Mouse (Mus musculus): ENCODE measurements around the gene Cyp27b1. TPM values are rescaled to one million over a fixed set of nuclear protein-coding genes. Genes with fewer than 3 reads are reported as not detected.

The Cyp27b1 gene
- 2.1 and 4.9 TPM in 2 replicates for total RNA-seq (2014; fragmentation: Nextera tagmentation)
- 0.33 TPM in 1 of 2 replicates, not detected in the other for total RNA-seq (2017)
- 0.17 TPM in 2 replicates for polyA plus RNA-seq (2012)

DNA sequence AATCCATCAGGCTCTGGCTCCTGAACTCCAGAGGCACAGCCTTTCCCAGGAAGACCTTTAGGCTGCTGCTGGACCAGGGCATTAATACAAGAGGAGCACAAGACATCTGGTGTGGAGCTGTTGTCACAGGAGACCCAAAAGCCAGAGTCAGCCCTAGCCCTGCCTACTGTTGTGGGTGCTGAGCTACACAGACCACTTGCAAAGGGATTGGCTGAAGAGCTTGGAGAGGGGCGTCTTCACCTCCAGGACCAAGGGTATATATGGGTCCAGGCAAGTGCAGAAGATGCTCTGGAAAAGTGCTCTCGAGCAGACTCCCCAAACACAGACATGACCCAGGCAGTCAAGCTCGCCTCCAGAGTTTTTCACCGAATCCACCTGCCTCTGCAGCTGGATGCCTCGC, at the start of gene Cyp27b1:
Cyp27b1 (plus strand) TSS at position 297 of the 400 bp plus-strand sequence.
- Histone ChIP-seq H3K4me1 (ENCODE audit: insufficient read depth, low read depth, low read length) (peaks cover 12% of the 10 kb centered on the region), H3K4me3 (ENCODE audit: low read depth, low read length) (no peak within 1 kb of the TSS), H3K36me3 (replicated peaks) (peaks cover 52% of the 10 kb centered on the region), H3K9me3 (replicated peaks) (no peaks in the 10 kb centered on the region), H3K27me3 (ENCODE audit: insufficient read depth, low read length) (peaks cover 30% of the 10 kb centered on the region)
- no peak for ATAC-seq (ENCODE audit: extremely low read depth, insufficient number of reproducible peaks, low FRiP score, poor library complexity, severe bottlenecking)
- TF ChIP-seq TAL1 (conservative IDR thresholded peaks at IDR 0.05; ENCODE audit: low read depth, low read length), result no peak
- no peak for TF ChIP-seq POLR2AphosphoS5 (IDR thresholded peaks at IDR 0.05; ENCODE audit: insufficient replicate concordance, low read depth, low read length)
- TF ChIP-seq GATA1 (IDR thresholded peaks at IDR 0.05; ENCODE audit: borderline replicate concordance, low read length), result no peak
- TF ChIP-seq GATA2 (IDR thresholded peaks at IDR 0.05; ENCODE audit: borderline replicate concordance, low read depth, low read length), result no peak
- TF ChIP-seq CTCF (IDR thresholded peaks at IDR 0.05; ENCODE audit: low read depth, low read length), result no peak
- DNase-seq (ENCODE audit: low spot score), result no peak

DNA sequence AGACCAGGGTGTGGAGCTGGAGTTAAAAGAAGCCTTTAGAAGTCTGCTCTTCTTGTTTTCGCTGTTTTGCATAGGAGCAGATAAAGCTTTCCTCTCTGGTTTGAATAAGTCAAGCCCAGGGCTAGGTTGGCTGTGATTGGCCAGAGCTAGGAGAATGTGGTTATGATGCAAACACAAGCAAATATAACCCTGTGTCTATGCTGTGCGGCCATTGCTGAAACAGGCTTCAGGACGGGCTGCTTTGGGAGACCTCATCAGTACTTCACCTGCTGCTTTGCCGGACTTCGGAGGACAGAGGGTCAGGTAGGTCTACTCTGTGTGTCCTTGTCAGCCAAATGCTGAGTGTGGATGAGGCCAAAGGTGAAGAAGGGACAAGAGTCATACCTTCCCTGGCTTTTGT, 47.5 kb upstream of the Cyp27b1 start, which contains the start of gene Avil:
Avil (plus strand) TSS at position 181 of the 400 bp plus-strand sequence.
- Histone ChIP-seq H3K4me1 (ENCODE audit: insufficient read depth, low read depth, low read length) (peaks cover 22% of the 10 kb centered on the region), H3K9me3 (replicated peaks) (no peaks in the 10 kb centered on the region), H3K4me3 (ENCODE audit: low read depth, low read length) (no peak within 1 kb of the TSS), H3K27me3 (ENCODE audit: insufficient read depth, low read length) (peaks cover 19% of the 10 kb centered on the region), H3K36me3 (replicated peaks) (peaks cover 36% of the 10 kb centered on the region)
- TF ChIP-seq CTCF (IDR thresholded peaks at IDR 0.05; ENCODE audit: low read depth, low read length) (no peak), GATA1 (IDR thresholded peaks at IDR 0.05; ENCODE audit: borderline replicate concordance, low read length) (no peak), GATA2 (IDR thresholded peaks at IDR 0.05; ENCODE audit: borderline replicate concordance, low read depth, low read length) (no peak), TAL1 (conservative IDR thresholded peaks at IDR 0.05; ENCODE audit: low read depth, low read length) (no peak), POLR2AphosphoS5 (IDR thresholded peaks at IDR 0.05; ENCODE audit: insufficient replicate concordance, low read depth, low read length) (no peak)
- DNase-seq (ENCODE audit: low spot score) (no peak), ATAC-seq (ENCODE audit: extremely low read depth, insufficient number of reproducible peaks, low FRiP score, poor library complexity, severe bottlenecking) (no peak)

DNA sequence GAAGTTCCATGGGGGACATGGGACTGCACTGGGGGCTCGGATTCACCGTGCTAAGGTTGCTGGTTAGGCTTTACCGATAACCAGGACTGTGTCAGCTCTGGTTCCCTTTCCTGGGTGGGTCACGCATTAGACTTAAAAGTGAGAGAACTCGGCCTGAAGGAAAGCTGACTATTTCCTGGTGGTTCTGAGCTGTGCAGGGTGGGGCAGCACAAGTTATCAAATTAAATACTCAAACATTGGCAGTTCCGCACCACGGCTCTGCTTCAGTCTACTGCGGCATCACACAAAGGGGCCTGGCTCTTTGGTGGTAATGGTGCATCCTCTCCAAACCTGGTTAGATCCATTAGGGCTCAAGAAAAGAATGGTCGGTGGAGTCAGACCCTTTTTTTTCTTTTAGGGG, 46.8 kb upstream of the Cyp27b1 start:
- Histone ChIP-seq H3K4me1 (ENCODE audit: insufficient read depth, low read depth, low read length) (peaks cover 22% of the 10 kb centered on the region), H3K9me3 (replicated peaks) (no peaks in the 10 kb centered on the region), H3K27me3 (ENCODE audit: insufficient read depth, low read length) (peaks cover 21% of the 10 kb centered on the region), H3K4me3 (ENCODE audit: low read depth, low read length) (no peak overlapping the region), H3K36me3 (replicated peaks) (peaks cover 28% of the 10 kb centered on the region)
- ATAC-seq (ENCODE audit: extremely low read depth, insufficient number of reproducible peaks, low FRiP score, poor library complexity, severe bottlenecking) (no peak), DNase-seq (ENCODE audit: low spot score) (no peak)
- TF ChIP-seq GATA2 (IDR thresholded peaks at IDR 0.05; ENCODE audit: borderline replicate concordance, low read depth, low read length), result no peak
- no peak for TF ChIP-seq CTCF (IDR thresholded peaks at IDR 0.05; ENCODE audit: low read depth, low read length)
- no peak for TF ChIP-seq GATA1 (IDR thresholded peaks at IDR 0.05; ENCODE audit: borderline replicate concordance, low read length)
- no peak for TF ChIP-seq POLR2AphosphoS5 (IDR thresholded peaks at IDR 0.05; ENCODE audit: insufficient replicate concordance, low read depth, low read length)

DNA sequence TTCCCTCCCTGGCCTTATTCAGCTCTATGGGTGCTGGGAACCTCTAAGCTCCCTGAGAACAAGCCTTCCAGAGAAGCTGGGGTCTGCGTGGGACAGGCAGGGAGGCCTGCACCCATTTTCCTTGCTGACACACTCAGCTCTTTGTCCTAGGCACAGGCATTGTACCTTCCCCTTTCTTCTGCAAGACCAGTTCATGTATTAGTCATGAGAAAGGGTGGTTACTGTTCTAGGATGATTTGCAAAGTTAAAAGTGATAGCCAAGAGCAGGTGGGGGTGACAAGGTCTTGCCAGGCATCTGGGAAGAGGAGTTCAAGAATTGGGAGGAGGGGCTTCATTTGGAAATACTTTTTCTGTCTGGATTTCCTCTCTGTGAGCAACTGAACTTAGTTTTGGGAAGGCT, 46.0 kb upstream of the Cyp27b1 start:
- Histone ChIP-seq H3K36me3 (replicated peaks) (peaks cover 28% of the 10 kb centered on the region), H3K4me1 (ENCODE audit: insufficient read depth, low read depth, low read length) (peaks cover 22% of the 10 kb centered on the region), H3K27me3 (ENCODE audit: insufficient read depth, low read length) (peaks cover 27% of the 10 kb centered on the region), H3K9me3 (replicated peaks) (no peaks in the 10 kb centered on the region), H3K4me3 (ENCODE audit: low read depth, low read length) (no peak overlapping the region)
- DNase-seq (ENCODE audit: low spot score), result no peak
- ATAC-seq (ENCODE audit: extremely low read depth, insufficient number of reproducible peaks, low FRiP score, poor library complexity, severe bottlenecking), result no peak
- no peak for TF ChIP-seq POLR2AphosphoS5 (IDR thresholded peaks at IDR 0.05; ENCODE audit: insufficient replicate concordance, low read depth, low read length)
- no peak for TF ChIP-seq GATA1 (IDR thresholded peaks at IDR 0.05; ENCODE audit: borderline replicate concordance, low read length)
- no peak for TF ChIP-seq TAL1 (conservative IDR thresholded peaks at IDR 0.05; ENCODE audit: low read depth, low read length)
- TF ChIP-seq GATA2 (IDR thresholded peaks at IDR 0.05; ENCODE audit: borderline replicate concordance, low read depth, low read length), result no peak
- no peak for TF ChIP-seq CTCF (IDR thresholded peaks at IDR 0.05; ENCODE audit: low read depth, low read length)

DNA sequence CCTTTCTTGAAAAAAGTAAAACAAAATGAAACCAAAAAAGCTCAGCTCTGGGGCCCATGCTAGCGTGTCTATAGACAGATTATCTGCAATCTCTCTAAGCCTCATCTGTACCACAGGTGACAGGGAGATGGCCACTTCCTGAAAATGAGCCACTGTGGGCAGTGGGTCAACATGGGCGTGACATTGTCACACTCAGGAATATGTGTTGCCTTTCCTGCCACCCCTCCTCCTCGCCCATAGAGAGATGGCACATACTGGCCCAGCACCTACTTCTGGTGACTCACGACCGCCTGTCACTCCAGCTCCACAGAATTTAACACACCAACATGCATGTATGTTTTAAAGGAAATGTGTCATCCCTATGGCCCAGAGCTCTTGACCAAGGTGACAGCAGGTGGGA, 45.3 kb upstream of the Cyp27b1 start:
- DNase-seq (ENCODE audit: low spot score), result no peak
- TF ChIP-seq GATA1 (IDR thresholded peaks at IDR 0.05; ENCODE audit: borderline replicate concordance, low read length), result no peak
- TF ChIP-seq TAL1 (conservative IDR thresholded peaks at IDR 0.05; ENCODE audit: low read depth, low read length), result no peak
- TF ChIP-seq CTCF (IDR thresholded peaks at IDR 0.05; ENCODE audit: low read depth, low read length), result no peak
- TF ChIP-seq POLR2AphosphoS5 (IDR thresholded peaks at IDR 0.05; ENCODE audit: insufficient replicate concordance, low read depth, low read length), result no peak
- no peak for TF ChIP-seq GATA2 (IDR thresholded peaks at IDR 0.05; ENCODE audit: borderline replicate concordance, low read depth, low read length)
- ATAC-seq (ENCODE audit: extremely low read depth, insufficient number of reproducible peaks, low FRiP score, poor library complexity, severe bottlenecking), result no peak; the same call in 1 of the 2 replicates
- H3K4me1 ChIP-seq (ENCODE audit: insufficient read depth, low read depth, low read length), result peaks cover 15% of the 10 kb centered on the region
- no peaks in the 10 kb centered on the region for H3K9me3 ChIP-seq (replicated peaks)
- H3K36me3 ChIP-seq (replicated peaks), result peaks cover 21% of the 10 kb centered on the region
- peaks cover 32% of the 10 kb centered on the region for H3K27me3 ChIP-seq (ENCODE audit: insufficient read depth, low read length)
- no peak overlapping the region for H3K4me3 ChIP-seq (ENCODE audit: low read depth, low read length)

DNA sequence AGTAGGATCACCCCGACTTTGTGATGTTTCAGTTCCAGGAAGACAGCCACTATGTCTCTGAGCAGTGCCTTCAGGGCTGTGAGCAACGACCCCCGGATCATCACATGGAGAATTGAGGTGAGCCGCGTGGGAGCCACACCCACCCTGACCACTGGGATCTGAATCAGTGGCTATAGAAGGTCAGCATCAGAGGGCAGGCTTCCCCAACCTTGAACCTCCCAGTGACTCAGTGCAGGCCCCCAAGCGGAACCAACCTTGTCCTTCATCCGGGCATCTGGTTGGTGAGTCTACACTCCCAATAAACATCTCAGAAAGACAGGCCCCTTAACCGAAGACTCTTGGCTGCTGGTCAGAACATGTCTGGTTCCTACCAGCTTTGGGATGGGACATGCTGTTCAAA, 44.7 kb upstream of the Cyp27b1 start:
- ATAC-seq (ENCODE audit: extremely low read depth, insufficient number of reproducible peaks, low FRiP score, poor library complexity, severe bottlenecking) (no peak), DNase-seq (ENCODE audit: low spot score) (no peak)
- Histone ChIP-seq H3K27me3 (ENCODE audit: insufficient read depth, low read length) (peaks cover 37% of the 10 kb centered on the region), H3K4me3 (ENCODE audit: low read depth, low read length) (no peak overlapping the region), H3K4me1 (ENCODE audit: insufficient read depth, low read depth, low read length) (peaks cover 12% of the 10 kb centered on the region), H3K9me3 (replicated peaks) (no peaks in the 10 kb centered on the region), H3K36me3 (replicated peaks) (peaks cover 15% of the 10 kb centered on the region)
- no peak for TF ChIP-seq GATA1 (IDR thresholded peaks at IDR 0.05; ENCODE audit: borderline replicate concordance, low read length)
- no peak for TF ChIP-seq POLR2AphosphoS5 (IDR thresholded peaks at IDR 0.05; ENCODE audit: insufficient replicate concordance, low read depth, low read length)
- no peak for TF ChIP-seq TAL1 (conservative IDR thresholded peaks at IDR 0.05; ENCODE audit: low read depth, low read length)
- no peak for TF ChIP-seq GATA2 (IDR thresholded peaks at IDR 0.05; ENCODE audit: borderline replicate concordance, low read depth, low read length)

All from G1E (cell line).